Mouse (Mus musculus) liver, postnatal 0 days (tissue): ENCODE measurements at regions not wholly inside any gene's neighbourhood (a gene's known extent, or its start where the extent isn't known, plus 50 kb on each side); places are given as distances from the start of the nearest gene placed in this dataset.

Source experiments
- CTCF ChIP-seq: sonication (generic); IDR thresholded peaks from 2 replicates; pipeline ENCODE4 v1.5.1; 2016; ENCODE audit warnings: antibody characterized with exemption, low read depth
- EP300 ChIP-seq: IDR thresholded peaks from 2 replicates; pipeline ENCODE4 v1.6.1; 2016; ENCODE audit warnings: antibody characterized with exemption, low read depth, mild to moderate bottlenecking

GRCm38 (mm10) chr2:92784916-92785315, 130.0 kb upstream of the Syt13 start:
- TF ChIP-seq CTCF (no peak), EP300 (no peak)
